Mouse (Mus musculus): ENCODE results near the gene Pcp2.

GRCm38 (mm10) chr8:3655526-3655925 lies 30.2 kb upstream of the Pcp2 start, which contains the start of gene Retn:
- no peak for TF ChIP-seq CTCF (IDR thresholded peaks at IDR 0.05; ENCODE audit: low read depth)
- TF ChIP-seq EP300 (optimal IDR thresholded peaks at IDR 0.05) = no peak

Measured in stomach, postnatal 0 days (tissue).